8 mouse cellular contexts compared by ENCODE assay signal in genomic region chr4:120680953-120681352, GRCm38 (mm10). TPM values are rescaled to one million over a fixed set of nuclear protein-coding genes. Genes with fewer than 3 reads are reported as not detected.
DNase-seq lines count a peak whose midpoint lies in the region; TF ChIP-seq lines count a peak whose summit lies in the region.

No protein-coding gene starts in this region.

- peak; percentile 81 for TF ChIP-seq CTCF in layer of hippocampus, adult 2 months (conservative IDR thresholded peaks at IDR 0.05)
- peak; percentile 80; the same call in 1 of the 2 replicates for TF ChIP-seq CTCF in small intestine, adult 2 months (IDR thresholded peaks at IDR 0.05; ENCODE audit: extremely low read depth, insufficient read length, insufficient replicate concordance, low read depth, low read length)

- no peaks in the 10 kb centered on the region for H3K4me1 ChIP-seq in small intestine, adult 2 months (ENCODE audit: control insufficient read depth, insufficient read depth, insufficient read length, low read length)

- no peaks in the 10 kb centered on the region for H3K27me3 ChIP-seq in small intestine, adult 2 months (ENCODE audit: control insufficient read depth, insufficient read depth, low read length)

- no peak overlapping the region for H3K27ac ChIP-seq in layer of hippocampus, adult 2 months
- H3K27ac ChIP-seq in small intestine, adult 2 months (ENCODE audit: insufficient read depth, low read depth, low read length) = no peak overlapping the region

- DNase-seq in adrenal gland, postnatal 14 days = peak; percentile 15
- no peak for DNase-seq in adrenal gland, adult 8-10 months
- DNase-seq in layer of hippocampus, adult 2 months (ENCODE audit: low spot score in 2 of 2) = peak in 1 of 2 experiments; percentile 32
- no peak for DNase-seq in layer of hippocampus, adult 11-12 months (ENCODE audit: low spot score)
- peak; percentile 22 for DNase-seq in adipocyte (ENCODE audit: low spot score)
- peak; percentile 45 for DNase-seq in kidney, postnatal 14 days
- no peak for DNase-seq in gastrocnemius, postnatal 14 days

- no peak for TF ChIP-seq POLR2A in small intestine, adult 2 months (IDR thresholded peaks at IDR 0.05; ENCODE audit: low read depth, low read length)

- H3K36me3 ChIP-seq in small intestine, adult 2 months (ENCODE audit: control insufficient read depth, insufficient read depth, low read length) = no peaks in the 10 kb centered on the region

- 45% methylated on average over 7 of the region's 7 CpGs for WGBS in small intestine, adult 2 months

- intact Hi-C loops in gastrocnemius, postnatal 14 days (cut with DNase I; ENCODE audit: low total_unique reads) = loop anchor here (5.0 kb wide), 1 partner anchor 76 kb away; no protein-coding TSS in a partner anchor

- H3K4me3 ChIP-seq in layer of hippocampus, adult 2 months = no peak overlapping the region
- H3K4me3 ChIP-seq in small intestine, adult 2 months (ENCODE audit: low read depth, low read length) = no peak overlapping the region

RNA-seq across cellular contexts. Expression of gene Cited4, which starts 14.6 kb away (rescaled TPM):
- 8.7 and 10.5 TPM in 2 replicates for total RNA-seq in adrenal gland, postnatal 14 days (2021)
- 10 to 100 TPM in 2 of 4 experiments, 1 to 10 TPM in 2; 9.6 to 19.4 (median 12.6) TPM for total RNA-seq in adrenal gland, adult 8-10 months (2022)
- total RNA-seq in layer of hippocampus, adult 2 months (2021) = 1 to 10 TPM; 2.0 TPM
- 18.6 and 21.0 TPM in 2 replicates for polyA plus RNA-seq in small intestine, adult 2 months (2012; rRNA removed)
- total RNA-seq in gastrocnemius, postnatal 14 days (2021) = 10 to 100 TPM; 38.6 to 69.1 TPM

Comparison
In these comparisons a context has a peak if more than half of its experiments do, and no peak if none do; other contexts are left out.
1. DNase-seq: peak in adrenal gland, postnatal 14 days (single experiment), adipocyte (single experiment) and kidney, postnatal 14 days (single experiment); none in adrenal gland, adult 8-10 months (single experiment), layer of hippocampus, adult 11-12 months (single experiment) and gastrocnemius, postnatal 14 days (single experiment).